Mouse (Mus musculus) intestine, postnatal 0 days (tissue): ENCODE results near the gene Vps13d. TPM values are rescaled to one million over a fixed set of nuclear protein-coding genes. Genes with fewer than 3 reads are reported as not detected.

ENCODE experiments used
- ATAC-seq: fragments of 200-750 bp; cut with Nextera tagmentation; 2 replicates; pipeline ENCODE4 v1.8.0; 2017; ENCODE audit warnings: mild to moderate bottlenecking, moderate TSS enrichment, moderate library complexity
- H3K27ac ChIP-seq: fragments of 300-500 bp; sonication (generic); 2 replicates; pipeline ENCODE4 v1.5.1; 2014; ENCODE audit warnings: mild to moderate bottlenecking, low read depth, low read length, moderate library complexity
- H3K27me3 ChIP-seq: fragments of 300-500 bp; sonication (generic); replicated peaks from 2 replicates; pipeline ENCODE4 v1.6.1; 2014; ENCODE audit warnings: low read length, mixed read lengths; ENCODE audit not compliant: control insufficient read depth, insufficient read depth
- H3K36me3 ChIP-seq: fragments of 300-500 bp; sonication (generic); 2 replicates; pipeline ENCODE4 v1.6.1; 2014; ENCODE audit warnings: mild to moderate bottlenecking, moderate library complexity; ENCODE audit not compliant: control insufficient read depth, insufficient read depth
- H3K4me1 ChIP-seq: fragments of 300-500 bp; sonication (generic); replicated peaks from 2 replicates; pipeline ENCODE4 v1.6.1; 2014; ENCODE audit warnings: antibody characterized with exemption, low read length, mixed read lengths; ENCODE audit not compliant: control insufficient read depth, insufficient read depth
- H3K4me2 ChIP-seq: fragments of 300-500 bp; sonication (generic); replicated peaks from 2 replicates; pipeline ENCODE4 v1.6.1; 2014; ENCODE audit warnings: low read depth, mild to moderate bottlenecking, moderate library complexity
- H3K4me3 ChIP-seq: fragments of 300-500 bp; sonication (generic); 2 replicates; pipeline ENCODE4 v1.5.1; 2014; ENCODE audit warnings: low read depth, low read length
- H3K9ac ChIP-seq: fragments of 300-500 bp; sonication (generic); 2 replicates; pipeline ENCODE4 v1.6.1; 2014; ENCODE audit warnings: mild to moderate bottlenecking, low read depth, low read length
- H3K9me3 ChIP-seq: fragments of 300-500 bp; sonication (generic); 2 replicates; pipeline ENCODE4 v1.6.1; 2016; ENCODE audit warnings: mixed run types; ENCODE audit not compliant: control insufficient read depth
- CTCF ChIP-seq: sonication (generic); IDR thresholded peaks from 2 replicates; pipeline ENCODE4 v1.5.1; 2016; ENCODE audit warnings: low read depth, mild to moderate bottlenecking, control low read depth, antibody characterized with exemption, moderate library complexity
- WGBS: fragments of 180-500 bp; shearing (Covaris S2); extraction: QIAGEN DNeasy Blood & Tissue Kit; methylation state at CpG from one replicate; pipeline ENCODE4 v1.1.7; 2014; 5-methylcytosine and 5-hydroxymethylcytosine counted together
- polyA plus RNA-seq: library from polyadenylated mRNA; unstranded; fragments of >200 nt; fragmentation: Nextera tagmentation; extraction: Ambion mirVana; gene quantifications from 2 replicates; pipeline ENCODE4 v1.2.1, GENCODE M21; 2015

Gene Vps13d
- polyA plus RNA-seq, 1 experiment from 2014 or later: 14.8 TPM

DNA sequence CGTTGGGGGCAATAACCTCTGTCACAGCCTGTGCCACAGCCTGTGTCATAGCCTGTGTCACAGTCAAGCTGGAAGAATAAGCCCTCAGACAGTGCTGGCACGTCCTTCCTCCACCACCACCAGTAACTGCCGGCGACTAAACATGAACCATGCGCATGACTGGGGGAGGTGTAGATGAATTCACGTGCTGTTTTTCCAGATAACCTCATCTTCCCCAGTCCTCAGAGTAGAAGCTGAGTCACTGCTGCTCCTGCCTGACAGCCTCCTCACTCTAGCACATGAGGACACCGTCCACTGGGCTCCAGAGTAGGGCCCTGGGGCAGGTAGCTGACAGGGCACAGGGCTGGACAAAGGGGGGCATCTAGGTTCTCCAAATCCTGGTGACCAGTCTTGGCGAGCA is 27.3 kb upstream of the Vps13d start:
- Histone ChIP-seq H3K27ac (no peak overlapping the region), H3K4me2 (no peak overlapping the region), H3K9ac (no peak overlapping the region), H3K27me3 (no peaks in the 10 kb centered on the region), H3K4me1 (no peaks in the 10 kb centered on the region), H3K4me3 (no peak overlapping the region), H3K36me3 (peaks cover 16% of the 10 kb centered on the region; the same call in 1 of the 2 replicates), H3K9me3 (no peaks in the 10 kb centered on the region)
- no peak; the same call in 1 of the 2 replicates for ATAC-seq
- TF ChIP-seq CTCF: no peak
- 74% methylated on average over 8 of the region's 8 CpGs for WGBS

DNA sequence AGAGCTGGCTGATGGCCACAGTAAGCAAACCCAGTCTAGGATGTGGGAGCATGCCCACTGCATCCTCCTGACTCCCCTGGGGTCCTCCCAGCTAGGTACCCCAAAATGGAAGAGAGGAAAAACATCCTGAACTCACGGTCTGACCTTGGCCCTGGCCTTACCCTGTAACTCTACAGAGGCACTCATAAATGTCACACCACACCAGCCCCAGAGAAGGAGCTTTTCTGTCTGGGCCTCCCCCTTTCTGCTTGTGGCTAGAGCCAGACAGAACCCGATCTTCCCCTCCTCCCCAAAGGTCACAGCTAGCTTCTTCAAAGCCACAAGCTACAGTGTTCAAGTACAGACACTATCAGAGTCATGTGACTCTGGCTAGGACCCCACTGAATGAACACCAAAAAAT is 26.6 kb upstream of the Vps13d start:
- peaks cover 16% of the 10 kb centered on the region; the same call in 1 of the 2 replicates for H3K36me3 ChIP-seq
- no peak for TF ChIP-seq CTCF
- 79% methylated on average over 2 of the region's 2 CpGs for WGBS
- no peaks in the 10 kb centered on the region for H3K4me1 ChIP-seq
- no peak overlapping the region for H3K4me3 ChIP-seq
- no peaks in the 10 kb centered on the region for H3K9me3 ChIP-seq
- no peak overlapping the region for H3K27ac ChIP-seq
- H3K27me3 ChIP-seq: no peaks in the 10 kb centered on the region
- no peak for ATAC-seq
- H3K4me2 ChIP-seq: no peak overlapping the region
- H3K9ac ChIP-seq: no peak overlapping the region

DNA sequence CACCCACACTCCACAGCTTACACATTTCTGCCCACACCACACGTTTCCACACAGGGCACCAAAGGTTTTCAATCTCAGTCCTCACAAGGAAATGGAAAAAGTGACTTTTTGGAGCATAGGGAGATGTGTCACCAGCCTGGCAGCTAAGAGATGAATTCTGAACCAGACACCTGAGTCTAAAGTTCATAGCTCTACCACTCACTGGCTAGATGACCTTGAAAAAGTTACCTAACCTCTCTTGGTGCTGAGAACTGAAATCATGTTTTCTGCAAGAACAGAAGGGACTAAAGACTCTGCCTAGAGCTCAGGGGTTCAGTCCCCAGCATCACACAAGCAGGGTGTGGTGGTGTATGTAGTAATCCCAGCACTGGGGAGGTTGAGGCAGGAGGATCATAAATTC is 25.2 kb upstream of the Vps13d start:
- H3K4me1 ChIP-seq: no peaks in the 10 kb centered on the region
- TF ChIP-seq CTCF: no peak
- no peaks in the 10 kb centered on the region for H3K27me3 ChIP-seq
- no peak overlapping the region for H3K4me2 ChIP-seq
- H3K9ac ChIP-seq: no peak overlapping the region
- H3K27ac ChIP-seq: no peak overlapping the region
- ATAC-seq: no peak
- H3K9me3 ChIP-seq: no peaks in the 10 kb centered on the region
- H3K36me3 ChIP-seq: peaks cover 20% of the 10 kb centered on the region; the same call in 1 of the 2 replicates
- 91% methylated on average over 1 of the region's 1 CpGs for WGBS
- H3K4me3 ChIP-seq: no peak overlapping the region

DNA sequence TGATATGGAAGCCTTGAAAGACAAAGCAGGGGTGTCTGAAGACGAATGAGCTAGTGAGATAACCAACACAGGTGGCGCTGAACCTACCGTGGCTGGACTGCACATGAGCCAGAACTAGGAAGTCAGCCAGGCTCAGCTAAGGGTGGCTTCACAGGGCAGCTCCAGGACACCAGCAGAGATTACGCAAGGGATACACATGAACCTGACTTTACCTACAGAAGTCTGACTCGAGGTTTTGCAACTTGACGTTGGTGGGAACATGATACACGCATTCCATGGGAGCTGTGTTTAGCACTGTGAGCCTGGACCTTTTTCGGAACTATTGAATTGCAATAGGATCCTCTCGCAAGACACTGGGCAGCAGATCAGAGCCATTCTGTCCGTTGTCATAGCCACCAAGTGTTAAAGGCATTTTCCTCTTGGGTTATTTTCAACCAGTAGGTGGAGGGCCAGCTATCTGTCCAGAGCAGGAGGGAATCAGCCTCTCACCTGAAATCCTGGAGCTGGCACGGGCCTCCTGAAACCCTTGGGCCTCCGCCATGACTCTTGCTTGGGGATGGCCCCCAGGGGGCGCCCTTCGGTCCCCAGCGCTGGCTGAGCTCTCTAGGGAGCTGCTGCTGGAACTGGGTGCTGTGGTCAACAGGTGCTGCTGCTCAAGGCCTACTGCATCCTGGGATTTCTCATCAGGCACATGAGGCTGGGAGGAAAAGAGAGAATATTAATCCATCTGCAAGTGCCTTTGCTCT is 24.6 kb upstream of the Vps13d start:
- no peaks in the 10 kb centered on the region for H3K9me3 ChIP-seq
- 63% methylated on average over 15 of the region's 15 CpGs for whole genome bisulfite sequencing

DNA sequence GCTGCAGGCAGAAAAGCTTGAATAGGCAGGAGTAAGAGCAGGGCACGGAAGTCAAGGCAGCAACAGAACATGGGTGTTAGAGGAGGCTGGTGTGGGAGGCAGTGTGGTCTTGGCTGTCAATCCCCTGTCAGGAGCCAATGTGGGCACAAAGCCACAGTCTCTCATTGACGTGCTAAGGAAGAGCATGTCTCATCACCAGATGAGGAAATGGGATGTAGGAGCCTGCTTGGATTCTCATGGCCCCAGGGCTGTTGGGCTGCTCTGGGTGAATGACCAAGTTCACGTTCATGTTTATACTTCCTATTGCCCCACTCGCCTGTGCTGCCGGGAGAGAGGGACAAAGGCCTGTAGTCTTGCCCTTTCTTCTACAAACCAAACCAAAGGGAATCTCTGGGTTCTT is 23.0 kb upstream of the Vps13d start:
- TF ChIP-seq CTCF: no peak
- Histone ChIP-seq H3K4me3 (no peak overlapping the region), H3K4me1 (no peaks in the 10 kb centered on the region), H3K4me2 (no peak overlapping the region), H3K27me3 (no peaks in the 10 kb centered on the region), H3K9me3 (no peaks in the 10 kb centered on the region), H3K36me3 (peaks cover 13% of the 10 kb centered on the region; the same call in 1 of the 2 replicates), H3K27ac (no peak overlapping the region), H3K9ac (no peak overlapping the region)
- 85% methylated on average over 5 of the region's 5 CpGs for whole genome bisulfite sequencing
- ATAC-seq: no peak

More for the DNA sequence above, 24.6 kb upstream of the Vps13d start:
- H3K27me3 ChIP-seq: no peaks in the 10 kb centered on the region
- H3K4me1 ChIP-seq: no peaks in the 10 kb centered on the region
- no peak overlapping the region for H3K4me2 ChIP-seq
- no peak overlapping the region for H3K9ac ChIP-seq
- H3K36me3 ChIP-seq: peaks cover 20% of the 10 kb centered on the region; the same call in 1 of the 2 replicates
- no peak overlapping the region for H3K4me3 ChIP-seq
- peak; percentile 73 for TF ChIP-seq CTCF
- no peak for ATAC-seq
- H3K27ac ChIP-seq: no peak overlapping the region

DNA sequence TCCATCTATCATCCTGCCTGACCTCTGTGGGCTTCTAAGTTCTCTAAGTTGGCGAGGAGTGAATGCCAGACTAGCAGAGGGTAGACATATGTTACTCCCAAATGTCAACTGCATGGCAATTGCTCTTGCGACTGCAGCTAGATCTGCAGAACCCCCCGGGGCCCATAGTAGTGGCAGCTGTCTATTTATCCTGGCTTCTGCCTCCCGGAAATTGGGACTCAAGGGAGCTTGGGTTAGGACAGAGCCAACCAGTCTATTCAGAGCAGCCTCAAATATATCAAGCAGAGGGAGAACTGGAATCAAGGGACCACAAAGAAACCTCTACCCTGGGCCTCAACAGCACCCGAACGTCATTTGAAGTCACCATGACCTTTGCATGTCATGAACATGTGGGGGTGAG is 22.2 kb upstream of the Vps13d start:
- no peak for TF ChIP-seq CTCF
- H3K27me3 ChIP-seq: no peaks in the 10 kb centered on the region
- no peaks in the 10 kb centered on the region for H3K9me3 ChIP-seq
- H3K4me3 ChIP-seq: no peak overlapping the region
- 80% methylated on average over 6 of the region's 6 CpGs for WGBS
- no peak overlapping the region for H3K27ac ChIP-seq
- H3K36me3 ChIP-seq: peaks cover 9% of the 10 kb centered on the region; the same call in 1 of the 2 replicates
- no peak overlapping the region for H3K9ac ChIP-seq
- H3K4me1 ChIP-seq: no peaks in the 10 kb centered on the region
- H3K4me2 ChIP-seq: no peak overlapping the region
- no peak for ATAC-seq
